Mouse (Mus musculus): Measurements from ENCODE around the gene Herpud1. TPM values are rescaled to one million over a fixed set of nuclear protein-coding genes. Genes with fewer than 3 reads are reported as not detected.

Gene Herpud1
- polyA plus RNA-seq (2015; fragmentation: Nextera tagmentation; extraction: Ambion mirVana) = 56.1 and 63.7 TPM in 2 replicates

- Histone ChIP-seq H3K9me3 (no peaks in the 10 kb centered on the region), H3K4me2 (peak within 1 kb of the TSS; percentile 90), H3K9ac (peak within 1 kb of the TSS; percentile 90), H3K4me3 (peak within 1 kb of the TSS; percentile 86), H3K27me3 (no peaks in the 10 kb centered on the region), H3K36me3 (peaks cover 23% of the 10 kb centered on the region), H3K27ac (peak within 1 kb of the TSS; percentile 83), H3K4me1 (peaks cover 8% of the 10 kb centered on the region)
- peak; percentile 95 for ATAC-seq (ENCODE audit: insufficient number of reproducible peaks, insufficient read depth, low FRiP score, low TSS enrichment, low read depth)
- WGBS = under 1% methylated on average over 65 of the region's 65 CpGs
These were observed at the start of gene Herpud1 for GRCm38 (mm10) chr8:94386214-94387026. Herpud1 (plus strand) TSS chr8:94386438.

GRCm38 (mm10) chr8:94337559-94337958 lies 48.7 kb upstream of the Herpud1 start:
- ATAC-seq (ENCODE audit: insufficient number of reproducible peaks, insufficient read depth, low FRiP score, low TSS enrichment, low read depth) = no peak
- H3K27ac ChIP-seq = no peak overlapping the region
- WGBS = 79% methylated on average over 8 of the region's 8 CpGs
- H3K9ac ChIP-seq = no peak overlapping the region
- H3K9me3 ChIP-seq = no peaks in the 10 kb centered on the region
- no peaks in the 10 kb centered on the region for H3K36me3 ChIP-seq
- no peak overlapping the region for H3K4me3 ChIP-seq
- H3K27me3 ChIP-seq = no peaks in the 10 kb centered on the region
- H3K4me2 ChIP-seq = no peak overlapping the region
- H3K4me1 ChIP-seq = no peaks in the 10 kb centered on the region

- H3K36me3 ChIP-seq = no peaks in the 10 kb centered on the region
- ATAC-seq (ENCODE audit: insufficient number of reproducible peaks, insufficient read depth, low FRiP score, low TSS enrichment, low read depth) = no peak
- no peak overlapping the region for H3K4me2 ChIP-seq
- no peak overlapping the region for H3K9ac ChIP-seq
- H3K9me3 ChIP-seq = no peaks in the 10 kb centered on the region
- H3K27me3 ChIP-seq = no peaks in the 10 kb centered on the region
- H3K4me3 ChIP-seq = no peak overlapping the region
- WGBS = 80% methylated on average over 7 of the region's 7 CpGs
- no peak overlapping the region for H3K27ac ChIP-seq
- no peaks in the 10 kb centered on the region for H3K4me1 ChIP-seq
These were observed 45.4 kb upstream of the Herpud1 start for GRCm38 (mm10) chr8:94340796-94341195.

GRCm38 (mm10) chr8:94342691-94343090 lies 43.5 kb upstream of the Herpud1 start:
- WGBS = 89% methylated on average over 10 of the region's 10 CpGs
- Histone ChIP-seq H3K9me3 (no peaks in the 10 kb centered on the region), H3K4me2 (no peak overlapping the region), H3K4me1 (no peaks in the 10 kb centered on the region), H3K9ac (no peak overlapping the region), H3K27me3 (no peaks in the 10 kb centered on the region), H3K4me3 (no peak overlapping the region), H3K36me3 (no peaks in the 10 kb centered on the region), H3K27ac (no peak overlapping the region)
- ATAC-seq (ENCODE audit: insufficient number of reproducible peaks, insufficient read depth, low FRiP score, low TSS enrichment, low read depth) = no peak

- Histone ChIP-seq H3K4me1 (no peaks in the 10 kb centered on the region), H3K4me2 (no peak overlapping the region), H3K9me3 (no peaks in the 10 kb centered on the region), H3K9ac (no peak overlapping the region), H3K4me3 (no peak overlapping the region), H3K27me3 (no peaks in the 10 kb centered on the region), H3K27ac (no peak overlapping the region), H3K36me3 (no peaks in the 10 kb centered on the region)
- WGBS = 13% methylated on average over 6 of the region's 6 CpGs
- no peak for ATAC-seq (ENCODE audit: insufficient number of reproducible peaks, insufficient read depth, low FRiP score, low TSS enrichment, low read depth)
These were observed 42.9 kb upstream of the Herpud1 start for GRCm38 (mm10) chr8:94343290-94343689.

GRCm38 (mm10) chr8:94343778-94344320 lies 42.4 kb upstream of the Herpud1 start:
- Histone ChIP-seq H3K27me3 (no peaks in the 10 kb centered on the region), H3K4me2 (no peak overlapping the region), H3K4me3 (no peak overlapping the region), H3K9me3 (no peaks in the 10 kb centered on the region), H3K36me3 (no peaks in the 10 kb centered on the region), H3K4me1 (no peaks in the 10 kb centered on the region), H3K27ac (no peak overlapping the region), H3K9ac (no peak overlapping the region)
- WGBS = 87% methylated on average over 11 of the region's 11 CpGs
- ATAC-seq (ENCODE audit: insufficient number of reproducible peaks, insufficient read depth, low FRiP score, low TSS enrichment, low read depth) = no peak

- H3K4me2 ChIP-seq = no peak overlapping the region
- 90% methylated on average over 4 of the region's 4 CpGs for WGBS
- no peaks in the 10 kb centered on the region for H3K27me3 ChIP-seq
- H3K4me1 ChIP-seq = no peaks in the 10 kb centered on the region
- H3K36me3 ChIP-seq = no peaks in the 10 kb centered on the region
- no peak overlapping the region for H3K4me3 ChIP-seq
- no peak for ATAC-seq (ENCODE audit: insufficient number of reproducible peaks, insufficient read depth, low FRiP score, low TSS enrichment, low read depth)
- no peak overlapping the region for H3K9ac ChIP-seq
- no peaks in the 10 kb centered on the region for H3K9me3 ChIP-seq
- no peak overlapping the region for H3K27ac ChIP-seq
These were observed 40.6 kb upstream of the Herpud1 start for GRCm38 (mm10) chr8:94345657-94346056.

GRCm38 (mm10) chr8:94346264-94346663 lies 40.0 kb upstream of the Herpud1 start:
- H3K4me1 ChIP-seq = no peaks in the 10 kb centered on the region
- H3K27me3 ChIP-seq = no peaks in the 10 kb centered on the region; the same call in 1 of the 2 replicates
- WGBS = 93% methylated on average over 13 of the region's 13 CpGs
- H3K4me3 ChIP-seq = no peak overlapping the region
- no peak overlapping the region for H3K9ac ChIP-seq
- no peaks in the 10 kb centered on the region for H3K9me3 ChIP-seq
- no peak overlapping the region for H3K27ac ChIP-seq
- H3K4me2 ChIP-seq = no peak overlapping the region
- no peaks in the 10 kb centered on the region for H3K36me3 ChIP-seq
- ATAC-seq (ENCODE audit: insufficient number of reproducible peaks, insufficient read depth, low FRiP score, low TSS enrichment, low read depth) = no peak

GRCm38 (mm10) chr8:94348425-94348824 lies 37.8 kb upstream of the Herpud1 start:
- no peak overlapping the region for H3K27ac ChIP-seq
- no peak overlapping the region for H3K9ac ChIP-seq
- ATAC-seq (ENCODE audit: insufficient number of reproducible peaks, insufficient read depth, low FRiP score, low TSS enrichment, low read depth) = no peak
- no peaks in the 10 kb centered on the region for H3K9me3 ChIP-seq
- WGBS = 75% methylated on average over 9 of the region's 9 CpGs
- H3K27me3 ChIP-seq = no peaks in the 10 kb centered on the region; the same call in 1 of the 2 replicates
- H3K4me3 ChIP-seq = no peak overlapping the region
- H3K4me1 ChIP-seq = no peaks in the 10 kb centered on the region
- H3K4me2 ChIP-seq = no peak overlapping the region
- no peaks in the 10 kb centered on the region for H3K36me3 ChIP-seq

GRCm38 (mm10) chr8:94354069-94354531 lies 32.1 kb upstream of the Herpud1 start:
- Histone ChIP-seq H3K36me3 (no peaks in the 10 kb centered on the region), H3K4me2 (no peak overlapping the region), H3K9ac (no peak overlapping the region), H3K9me3 (no peaks in the 10 kb centered on the region), H3K27ac (no peak overlapping the region), H3K4me3 (no peak overlapping the region), H3K4me1 (no peaks in the 10 kb centered on the region), H3K27me3 (no peaks in the 10 kb centered on the region; the same call in 1 of the 2 replicates)
- ATAC-seq (ENCODE audit: insufficient number of reproducible peaks, insufficient read depth, low FRiP score, low TSS enrichment, low read depth) = no peak
- WGBS = 79% methylated on average over 7 of the region's 7 CpGs

- WGBS = 69% methylated on average over 4 of the region's 4 CpGs
- H3K27ac ChIP-seq = no peak overlapping the region
These were observed 31.7 kb upstream of the Herpud1 start for GRCm38 (mm10) chr8:94354571-94354970.

GRCm38 (mm10) chr8:94357220-94357619 lies 29.0 kb upstream of the Herpud1 start:
- no peak for ATAC-seq (ENCODE audit: insufficient number of reproducible peaks, insufficient read depth, low FRiP score, low TSS enrichment, low read depth)
- no peaks in the 10 kb centered on the region for H3K9me3 ChIP-seq
- H3K4me3 ChIP-seq = no peak overlapping the region
- H3K27ac ChIP-seq = no peak overlapping the region
- H3K27me3 ChIP-seq = no peaks in the 10 kb centered on the region
- no peak overlapping the region for H3K9ac ChIP-seq
- H3K36me3 ChIP-seq = no peaks in the 10 kb centered on the region
- no peaks in the 10 kb centered on the region for H3K4me1 ChIP-seq
- H3K4me2 ChIP-seq = no peak overlapping the region
- WGBS = 74% methylated on average over 6 of the region's 6 CpGs

More at GRCm38 (mm10) chr8:94354571-94354970, 31.7 kb upstream of the Herpud1 start:
- Histone ChIP-seq H3K4me3 (no peak overlapping the region), H3K4me1 (no peaks in the 10 kb centered on the region), H3K9ac (no peak overlapping the region), H3K36me3 (no peaks in the 10 kb centered on the region), H3K27me3 (no peaks in the 10 kb centered on the region; the same call in 1 of the 2 replicates), H3K4me2 (no peak overlapping the region), H3K9me3 (no peaks in the 10 kb centered on the region)
- ATAC-seq (ENCODE audit: insufficient number of reproducible peaks, insufficient read depth, low FRiP score, low TSS enrichment, low read depth) = no peak
